8 mouse cellular contexts compared by ENCODE assay signal in genomic region chr7:44929204-44930151, GRCm38 (mm10). TPM values are rescaled to one million over a fixed set of nuclear protein-coding genes. Genes with fewer than 3 reads are reported as not detected.
DNase-seq lines count a peak whose midpoint lies in the region; ATAC-seq and TF ChIP-seq lines count a peak whose summit lies in the region.

TSS of gene Ap2a1 (minus strand) at chr7:44929496.

- peak; percentile 99 for DNase-seq in CD8-positive naive resting alpha-beta T cell, adult 2 months (ENCODE audit: low read depth in 2 of 2, low spot score in 2 of 2)
- DNase-seq in c-Kit-positive CD71-negative TER-119-negative erythroid progenitor cells, embryonic 14.5 days (ENCODE audit: low read depth): peak; percentile 99
- peak; percentile 100 for DNase-seq in forebrain, embryonic 10.5 days (ENCODE audit: extremely low spot score, low spot score)
- DNase-seq in kidney, postnatal 25 days: peak; percentile 100
- DNase-seq in liver, embryonic 14.5 days (ENCODE audit: low read depth in 3 of 3, low spot score in 3 of 3): peak; percentile 100
- DNase-seq in neural tube, embryonic 11.5 days (ENCODE audit: low spot score): peak; percentile 100
- peak; percentile 100 for DNase-seq in stomach, postnatal 0 days (ENCODE audit: low spot score)

- peak; percentile 62; the same call in 1 of the 2 replicates for TF ChIP-seq EP300 in liver, embryonic 14.5 days (IDR thresholded peaks at IDR 0.05; ENCODE audit: low read depth)
- TF ChIP-seq EP300 in stomach, postnatal 0 days (optimal IDR thresholded peaks at IDR 0.05): peak; percentile 93

- under 1% methylated on average over 84 of the region's 84 CpGs for WGBS in forebrain, embryonic 10.5 days
- under 1% methylated on average over 84 of the region's 84 CpGs for WGBS in heart, embryonic 15.5 days
- WGBS in liver, embryonic 14.5 days (ENCODE audit: insufficient replicate concordance): under 1% methylated on average over 84 of the region's 84 CpGs
- WGBS in neural tube, embryonic 11.5 days: under 1% methylated on average over 83 of the region's 84 CpGs
- under 1% methylated on average over 80 of the region's 84 CpGs for WGBS in stomach, postnatal 0 days

- H3K9ac ChIP-seq in heart, embryonic 15.5 days: peak within 1 kb of the TSS; percentile 96
- peak within 1 kb of the TSS; percentile 81 for H3K9ac ChIP-seq in liver, embryonic 14.5 days (replicated peaks)
- H3K9ac ChIP-seq in neural tube, embryonic 11.5 days (ENCODE audit: low read length): peak within 1 kb of the TSS; percentile 89
- peak within 1 kb of the TSS; percentile 86 for H3K9ac ChIP-seq in stomach, postnatal 0 days (ENCODE audit: low read length)

- H3K4me2 ChIP-seq in heart, embryonic 15.5 days: peak within 1 kb of the TSS; percentile 74
- peak within 1 kb of the TSS; percentile 93 for H3K4me2 ChIP-seq in liver, embryonic 14.5 days (ENCODE audit: low read depth)
- H3K4me2 ChIP-seq in neural tube, embryonic 11.5 days (ENCODE audit: low read depth): peak within 1 kb of the TSS; percentile 70
- peak within 1 kb of the TSS; percentile 63 for H3K4me2 ChIP-seq in stomach, postnatal 0 days (replicated peaks; ENCODE audit: low read depth)

- no peaks in the 10 kb centered on the region for H3K27me3 ChIP-seq in forebrain, embryonic 10.5 days (ENCODE audit: poor library complexity, severe bottlenecking)
- no peaks in the 10 kb centered on the region for H3K27me3 ChIP-seq in heart, embryonic 15.5 days
- H3K27me3 ChIP-seq in liver, embryonic 14.5 days (ENCODE audit: control insufficient read depth, insufficient read depth, low read length): no peaks in the 10 kb centered on the region
- H3K27me3 ChIP-seq in neural tube, embryonic 11.5 days (ENCODE audit: control insufficient read depth, insufficient read depth, low read length): no peaks in the 10 kb centered on the region
- no peaks in the 10 kb centered on the region for H3K27me3 ChIP-seq in stomach, postnatal 0 days (ENCODE audit: control insufficient read depth, insufficient read depth, low read length)

- peak within 1 kb of the TSS; percentile 89 for H3K27ac ChIP-seq in forebrain, embryonic 10.5 days
- H3K27ac ChIP-seq in heart, embryonic 15.5 days: peak within 1 kb of the TSS; percentile 92
- peak within 1 kb of the TSS; percentile 85 for H3K27ac ChIP-seq in liver, embryonic 14.5 days
- H3K27ac ChIP-seq in neural tube, embryonic 11.5 days (ENCODE audit: low read depth, low read length): peak within 1 kb of the TSS; percentile 75
- H3K27ac ChIP-seq in stomach, postnatal 0 days (replicated peaks): peak within 1 kb of the TSS; percentile 91

- no peaks in the 10 kb centered on the region for H3K9me3 ChIP-seq in forebrain, embryonic 10.5 days
- no peaks in the 10 kb centered on the region for H3K9me3 ChIP-seq in heart, embryonic 15.5 days (replicated peaks)
- no peaks in the 10 kb centered on the region for H3K9me3 ChIP-seq in liver, embryonic 14.5 days (ENCODE audit: control insufficient read depth, low read length)
- H3K9me3 ChIP-seq in neural tube, embryonic 11.5 days (ENCODE audit: control insufficient read depth, low read length): no peaks in the 10 kb centered on the region
- H3K9me3 ChIP-seq in stomach, postnatal 0 days (ENCODE audit: control insufficient read depth, low read length): no peaks in the 10 kb centered on the region

- ATAC-seq in heart, embryonic 15.5 days (replicated peaks; ENCODE audit: insufficient number of reproducible peaks, insufficient read depth, low FRiP score, low read depth): peak; percentile 99
- ATAC-seq in liver, embryonic 14.5 days (ENCODE audit: insufficient read depth): peak; percentile 94
- peak; percentile 100 for ATAC-seq in neural tube, embryonic 11.5 days (ENCODE audit: insufficient read depth, low FRiP score, low TSS enrichment)
- peak; percentile 99 for ATAC-seq in stomach, postnatal 0 days (ENCODE audit: low FRiP score, low TSS enrichment)

- TF ChIP-seq CTCF in liver, embryonic 14.5 days (IDR thresholded peaks at IDR 0.05; ENCODE audit: low read depth): no peak
- peak; percentile 35 for TF ChIP-seq CTCF in stomach, postnatal 0 days (IDR thresholded peaks at IDR 0.05; ENCODE audit: low read depth)

- H3K36me3 ChIP-seq in forebrain, embryonic 10.5 days (replicated peaks): peaks cover 24% of the 10 kb centered on the region
- H3K36me3 ChIP-seq in heart, embryonic 15.5 days: peaks cover 3% of the 10 kb centered on the region; the same call in 1 of the 2 replicates
- peaks cover 11% of the 10 kb centered on the region for H3K36me3 ChIP-seq in liver, embryonic 14.5 days (replicated peaks; ENCODE audit: control insufficient read depth, insufficient read depth, low read depth)
- H3K36me3 ChIP-seq in neural tube, embryonic 11.5 days (ENCODE audit: control insufficient read depth, insufficient read depth, low read length): peaks cover 3% of the 10 kb centered on the region
- H3K36me3 ChIP-seq in stomach, postnatal 0 days (ENCODE audit: control insufficient read depth, insufficient read depth, low read length): no peaks in the 10 kb centered on the region

- H3K4me3 ChIP-seq in forebrain, embryonic 10.5 days: peak within 1 kb of the TSS; percentile 95
- H3K4me3 ChIP-seq in heart, embryonic 15.5 days: peak within 1 kb of the TSS; percentile 99
- peak within 1 kb of the TSS; percentile 74 to 84 for H3K4me3 ChIP-seq in liver, embryonic 14.5 days (ENCODE audit: insufficient read depth in 1 of 2, low read depth in 2 of 2, low read length in 2 of 2)
- peak within 1 kb of the TSS; percentile 98 for H3K4me3 ChIP-seq in neural tube, embryonic 11.5 days (ENCODE audit: low read depth, low read length)
- H3K4me3 ChIP-seq in stomach, postnatal 0 days (ENCODE audit: low read depth, low read length): peak within 1 kb of the TSS; percentile 88

- peaks cover 29% of the 10 kb centered on the region for H3K4me1 ChIP-seq in forebrain, embryonic 10.5 days
- H3K4me1 ChIP-seq in heart, embryonic 15.5 days (replicated peaks): peaks cover 22% of the 10 kb centered on the region
- H3K4me1 ChIP-seq in liver, embryonic 14.5 days (replicated peaks; ENCODE audit: control insufficient read depth in 2 of 2, insufficient read depth in 2 of 2, low read length in 1 of 2): peaks cover 28 to 32% of the 10 kb centered on the region in 2 experiments
- H3K4me1 ChIP-seq in neural tube, embryonic 11.5 days (ENCODE audit: control insufficient read depth, insufficient read depth, low read length): peaks cover 9% of the 10 kb centered on the region
- H3K4me1 ChIP-seq in stomach, postnatal 0 days (replicated peaks; ENCODE audit: control insufficient read depth, insufficient read depth): peaks cover 9% of the 10 kb centered on the region

RNA-seq across cellular contexts. Expression of gene Ap2a1, which starts in this region (rescaled TPM):
- polyA plus RNA-seq in forebrain, embryonic 10.5 days (2016; fragmentation: Nextera tagmentation; extraction: Ambion mirVana): 69.1 and 69.5 TPM in 2 replicates
- polyA plus RNA-seq in heart, embryonic 15.5 days (2015; fragmentation: Nextera tagmentation; extraction: Ambion mirVana): 51.9 and 57.4 TPM in 2 replicates
- polyA plus RNA-seq in liver, embryonic 14.5 days (2012; rRNA removed): 62.2 and 67.6 TPM in 2 replicates
- polyA plus RNA-seq in liver, embryonic 14.5 days (2014; fragmentation: Nextera tagmentation; extraction: Ambion mirVana): 69.6 and 74.2 TPM in 2 replicates
- polyA plus RNA-seq in neural tube, embryonic 11.5 days (2014; fragmentation: Nextera tagmentation; extraction: Ambion mirVana): 92.5 and 95.0 TPM in 2 replicates
- polyA plus RNA-seq in stomach, postnatal 0 days (2015; fragmentation: Nextera tagmentation; extraction: Ambion mirVana): 29.3 and 33.9 TPM in 2 replicates

Comparison
In these comparisons a context has a peak if more than half of its experiments do, and no peak if none do; other contexts are left out.
1. Peak in every context shown above with its lines: DNase-seq, ATAC-seq, H3K4me3 ChIP-seq and H3K27ac ChIP-seq.